Mouse (Mus musculus): ENCODE measurements around the gene Gm20924. TPM values are rescaled to one million over a fixed set of nuclear protein-coding genes. Genes with fewer than 3 reads are reported as not detected.
"Not testable (repeated sequence)": the region's sequence is repeated elsewhere in the genome, so short reads cannot be mapped to it uniquely, and the experiment has no call there.

Gene Gm20924
- not detected for total RNA-seq (2021)
- long read RNA-seq, experiment 1 = 0 reads
- long read RNA-seq, experiment 2 = 0 reads

GRCm38 (mm10) chrY:65207427-65207826 is at the start of gene Gm20924:
Gene Gm20924 (minus strand): TSS chrY:65207527.
- not testable (repeated sequence) for DNase-seq

Other genes starting within 250 kb of the Gm20924 start
- gene Gm20736, start 170.2 kb upstream of the Gm20924 start, total RNA-seq (2021) = not detected

Data from heart, adult 18-20 months (tissue).